8 mouse cellular contexts compared by ENCODE assay signal in genomic region chr16:20140772-20141531, GRCm38 (mm10). TPM values are rescaled to one million over a fixed set of nuclear protein-coding genes. Genes with fewer than 3 reads are reported as not detected.
DNase-seq lines count a peak whose midpoint lies in the region; ATAC-seq and TF ChIP-seq lines count a peak whose summit lies in the region.

Gene Yeats2 (plus strand): TSS chr16:20141063.

- H3K4me3 ChIP-seq in cortical plate, adult 2 months (ENCODE audit: insufficient read depth, low read length) = peak within 1 kb of the TSS; percentile 89

- peak within 1 kb of the TSS; percentile 95 for H3K27ac ChIP-seq in cortical plate, adult 2 months (ENCODE audit: insufficient read depth, low read length)

- H3K4me1 ChIP-seq in cortical plate, adult 2 months (ENCODE audit: control insufficient read depth, insufficient read depth, low read length) = no peaks in the 10 kb centered on the region; the same call in 1 of the 2 replicates

- DNase-seq in gastrocnemius, postnatal 10 days = peak; percentile 79
- peak; percentile 92 for DNase-seq in induced T-regulatory cell, adult 2 months (ENCODE audit: low read depth)
- DNase-seq in left cerebral cortex, adult 9 months (ENCODE audit: low spot score in 2 of 2) = peak; percentile 44 to 77
- peak; percentile 81 for DNase-seq in right cerebral cortex, postnatal 14 days
- peak; percentile 72 to 75 for DNase-seq in urinary bladder, postnatal 36 days (ENCODE audit: low spot score in 2 of 2)

- peak; percentile 86 for ATAC-seq in activated CD4-positive, CD25-positive, alpha-beta regulatory T cell, adult 4 months
- ATAC-seq in megakaryocyte progenitor cell, adult 5-6 weeks (replicated peaks; ENCODE audit: poor library complexity) = peak; percentile 79

- TF ChIP-seq CTCF in cortical plate, adult 2 months (IDR thresholded peaks at IDR 0.05; ENCODE audit: extremely low read depth, insufficient read depth, low read length) = no peak

- peak; percentile 75 for TF ChIP-seq POLR2A in cortical plate, adult 2 months (IDR thresholded peaks at IDR 0.05; ENCODE audit: extremely low read depth, insufficient read depth, low read length)

RNA-seq across cellular contexts. Expression of gene Yeats2, which starts in this region (rescaled TPM):
- 1 to 10 TPM; 6.7 to 6.9 TPM for polyA plus RNA-seq in activated CD4-positive, CD25-positive, alpha-beta regulatory T cell, adult 4 months (2017; shearing (Covaris generic))
- polyA plus RNA-seq in cortical plate, adult 2 months (2012; rRNA removed) = 35.4 and 37.5 TPM in 2 replicates
- 10 to 100 TPM; 18.1 to 29.7 TPM for total RNA-seq in gastrocnemius, postnatal 10 days (2021)
- 38.9 and 46.6 TPM in 2 replicates for total RNA-seq in megakaryocyte progenitor cell, adult 5-6 weeks (2015)
- 31.9 and 32.6 TPM in 2 replicates for total RNA-seq in megakaryocyte progenitor cell, adult 5-6 weeks (2017)

Comparison
In these comparisons a context has a peak if more than half of its experiments do, and no peak if none do; other contexts are left out.
1. Peak in every context shown above with its lines: DNase-seq, ATAC-seq, H3K4me3 ChIP-seq and H3K27ac ChIP-seq.